Mouse (Mus musculus): ENCODE measurements around the gene Phf7. TPM values are rescaled to one million over a fixed set of nuclear protein-coding genes. Genes with fewer than 3 reads are reported as not detected.

The Phf7 gene
- total RNA-seq, 2 experiments from 2014 or later, result 6.8 to 8.6 TPM

DNA sequence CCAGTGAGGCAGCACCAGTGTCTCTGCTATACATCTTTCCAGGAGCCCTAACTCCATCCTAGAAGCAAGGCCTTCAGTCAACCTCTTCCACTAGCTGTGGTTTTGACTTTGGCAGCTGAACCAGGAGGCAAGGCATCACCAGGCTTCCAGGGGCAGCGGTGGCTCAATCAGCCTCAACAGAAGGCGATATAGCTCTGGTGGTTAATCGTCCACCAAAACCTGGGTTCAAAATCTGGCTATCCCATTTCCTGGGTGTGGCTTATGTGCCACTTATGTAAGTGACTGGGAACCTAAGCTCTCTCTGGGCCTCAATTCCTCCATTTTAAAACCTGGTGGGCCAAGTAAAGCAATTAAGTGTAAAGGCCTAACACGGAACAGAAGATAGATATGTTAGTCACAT, 46.3 kb downstream of the Phf7 start:
- intact Hi-C loops (cut with DNase I), result no loop called here
- DNase-seq, result no peak

DNA sequence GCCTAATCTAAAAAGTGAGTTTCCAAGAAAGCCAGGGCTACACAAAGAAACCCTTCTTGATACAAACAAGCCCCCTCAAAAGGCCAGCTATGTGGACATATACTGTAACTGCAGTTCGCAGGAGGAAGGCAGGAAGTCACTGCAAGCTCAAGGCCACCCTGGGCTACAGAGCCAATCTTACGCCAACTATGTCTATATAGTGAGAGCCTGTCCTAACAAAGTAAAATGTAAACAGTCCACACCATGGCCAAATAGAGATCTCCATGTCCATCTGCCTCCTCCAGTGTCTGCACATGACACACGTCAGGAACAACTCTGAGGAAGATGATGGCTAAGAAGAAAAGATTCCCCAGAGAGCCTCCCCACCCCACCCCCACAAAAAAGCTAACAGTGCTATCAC, 51.1 kb downstream of the Phf7 start:
- intact Hi-C loops (cut with DNase I), result no loop called here
- no peak for DNase-seq

DNA sequence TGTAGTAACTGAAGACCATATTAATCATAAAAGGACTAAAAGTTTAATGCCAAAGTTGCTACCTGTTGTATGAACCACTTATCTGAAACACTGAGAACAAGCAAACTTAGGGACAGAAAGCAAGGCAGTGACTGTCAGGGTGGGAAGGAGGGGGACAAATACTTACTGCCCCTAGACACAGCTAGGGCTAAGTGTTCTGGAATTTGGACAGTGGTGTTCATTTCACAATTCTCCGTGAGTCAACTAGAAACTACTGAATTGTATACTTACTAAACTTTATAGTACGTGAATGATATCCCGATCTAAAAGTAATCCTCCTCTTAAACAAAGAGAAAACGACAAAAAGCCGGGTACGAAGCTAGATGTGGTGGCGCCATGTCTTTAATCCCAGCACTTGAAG, 51.5 kb downstream of the Phf7 start:
- intact Hi-C loops (cut with DNase I), result no loop called here
- DNase-seq, result no peak

DNA sequence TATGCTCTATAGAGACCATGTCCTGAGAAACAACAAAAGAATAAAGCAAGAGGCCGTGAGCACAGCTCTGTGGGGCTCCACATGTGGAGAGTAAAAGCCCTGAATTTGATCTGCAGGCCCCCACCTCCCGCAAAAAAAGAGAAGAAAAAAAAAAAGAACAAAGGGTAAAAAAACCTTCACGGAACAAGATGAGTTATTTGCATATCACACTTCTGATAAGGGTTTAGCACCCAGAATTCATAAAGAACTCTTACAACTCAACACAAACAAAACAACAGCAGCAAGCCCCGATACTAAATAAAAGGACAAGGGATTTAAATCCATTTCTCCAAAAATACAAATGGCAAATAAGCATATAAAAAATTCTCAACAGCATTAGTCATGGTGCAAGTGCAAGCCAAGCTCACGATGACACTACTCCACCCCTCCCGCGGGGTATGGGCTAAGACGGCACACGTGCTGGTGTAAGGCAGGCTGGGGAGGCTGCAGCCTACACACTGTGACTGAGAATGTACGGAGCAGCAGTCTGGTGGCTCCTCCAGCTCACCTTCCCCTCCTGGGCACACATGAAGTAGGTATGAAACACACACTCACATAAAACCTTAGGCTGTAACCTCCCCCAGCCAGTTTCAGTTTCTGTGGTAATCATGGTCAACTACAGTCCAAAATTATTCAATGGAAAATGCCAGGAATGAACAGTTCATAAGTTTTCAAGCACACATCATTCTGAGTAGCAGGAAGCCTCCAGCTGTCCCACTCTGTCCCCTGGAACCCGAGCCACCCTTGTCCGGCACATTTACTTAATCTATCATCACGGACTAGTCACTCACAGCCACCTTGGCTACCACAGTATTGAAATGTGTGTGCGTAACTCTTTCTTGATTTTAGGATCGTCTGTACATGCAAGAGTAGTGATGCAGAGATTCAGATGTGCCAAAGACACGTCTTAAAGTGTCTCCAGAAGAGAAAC, 53.3 kb downstream of the Phf7 start:
- intact Hi-C loops (cut with DNase I), result no loop called here
- peak in 1 of 2 experiments; percentile 44 for DNase-seq

DNA sequence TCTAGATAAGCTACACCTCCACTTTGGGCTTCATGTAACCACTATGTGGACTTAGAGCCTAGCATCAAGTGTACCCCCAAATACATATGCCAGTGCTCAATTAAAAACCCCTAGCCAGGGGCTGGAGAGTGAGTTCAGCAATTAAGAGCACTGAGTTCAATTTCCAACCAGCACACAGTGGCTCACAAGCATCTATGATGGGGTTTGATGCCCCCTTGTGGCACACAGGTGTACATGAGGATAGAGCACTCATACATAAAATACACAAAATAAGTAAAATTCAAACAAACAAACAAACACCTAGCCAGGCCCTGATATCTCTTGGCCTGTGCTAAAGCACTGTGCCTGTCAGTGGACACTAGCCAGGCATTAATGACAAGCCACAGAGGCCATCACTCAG, 55.1 kb downstream of the Phf7 start:
- no peak for DNase-seq

DNA sequence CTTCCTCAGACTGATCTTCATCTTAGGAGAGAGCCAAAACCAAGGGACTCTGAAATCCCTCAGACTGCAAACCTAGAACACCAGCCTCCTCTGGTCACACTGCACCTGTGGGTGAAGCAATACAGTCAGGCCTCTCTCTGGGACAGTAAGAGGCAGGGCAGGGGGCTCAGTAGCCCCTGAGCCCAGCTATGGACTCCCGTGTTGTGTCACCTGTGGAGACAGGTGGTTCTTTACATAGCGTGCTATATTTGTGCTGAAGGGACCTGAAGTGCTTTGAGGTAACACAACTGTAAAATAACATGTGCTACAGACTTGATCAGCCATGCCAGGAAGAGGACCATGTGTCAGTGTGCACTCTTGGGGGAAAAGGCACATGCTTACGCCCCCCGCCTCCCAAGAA, 55.6 kb downstream of the Phf7 start:
- no peak for DNase-seq
- intact Hi-C loops (cut with DNase I), result no loop called here

More for the DNA sequence above, 55.1 kb downstream of the Phf7 start:
- intact Hi-C loops (cut with DNase I), result no loop called here

DNA sequence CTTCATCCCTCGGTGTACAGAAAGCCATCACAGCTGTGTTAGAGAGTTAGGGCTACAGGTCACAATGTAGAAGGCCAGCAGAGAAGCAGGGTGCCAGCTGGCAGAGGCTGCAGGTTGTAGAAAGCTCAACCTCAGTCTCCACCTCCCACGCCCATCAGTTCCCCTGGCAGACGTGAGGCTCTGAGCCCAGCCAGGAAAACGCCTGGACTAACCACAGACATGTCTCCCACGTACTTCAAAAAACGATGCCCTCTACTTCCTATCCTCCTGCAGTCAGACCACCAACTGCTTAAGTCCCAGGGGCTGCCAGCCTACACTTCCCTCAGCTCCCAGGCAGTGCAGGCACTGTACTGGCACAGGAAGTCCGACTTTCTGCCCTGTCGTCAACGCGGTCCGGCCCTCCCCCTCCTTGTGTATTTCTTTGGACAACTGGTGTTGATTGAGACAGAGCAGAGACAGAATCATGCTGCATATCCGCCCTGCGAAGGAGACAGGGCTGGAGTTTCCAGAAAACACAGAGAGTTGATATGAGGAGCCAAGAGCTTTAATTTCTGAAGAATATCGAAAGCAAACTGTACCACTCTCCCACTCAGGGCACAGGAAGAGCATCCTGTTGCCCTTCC, 56.1 kb downstream of the Phf7 start:
- DNase-seq, result peak; percentile 75 to 85
- intact Hi-C loops (cut with DNase I), result no loop called here

DNA sequence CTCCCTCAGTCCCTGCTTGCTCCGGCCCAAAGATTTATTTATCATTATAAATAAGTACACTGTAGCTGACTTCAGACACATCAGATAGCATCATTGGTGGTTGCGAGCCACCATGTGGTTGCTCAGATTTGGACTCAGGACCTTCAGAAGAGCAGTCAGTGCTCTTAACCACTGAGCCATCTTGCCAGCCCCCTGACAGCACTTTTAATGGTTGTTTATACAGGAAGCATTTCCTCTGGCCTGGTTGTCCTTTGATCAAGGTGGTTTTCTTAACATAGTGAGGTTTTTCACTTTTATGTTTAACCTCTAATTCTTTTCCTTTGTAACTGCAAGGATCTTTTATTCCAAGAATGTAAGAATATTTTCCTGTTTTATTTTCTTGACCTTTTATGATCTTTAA, 56.7 kb downstream of the Phf7 start:
- no peak for DNase-seq
- intact Hi-C loops (cut with DNase I), result no loop called here

DNA sequence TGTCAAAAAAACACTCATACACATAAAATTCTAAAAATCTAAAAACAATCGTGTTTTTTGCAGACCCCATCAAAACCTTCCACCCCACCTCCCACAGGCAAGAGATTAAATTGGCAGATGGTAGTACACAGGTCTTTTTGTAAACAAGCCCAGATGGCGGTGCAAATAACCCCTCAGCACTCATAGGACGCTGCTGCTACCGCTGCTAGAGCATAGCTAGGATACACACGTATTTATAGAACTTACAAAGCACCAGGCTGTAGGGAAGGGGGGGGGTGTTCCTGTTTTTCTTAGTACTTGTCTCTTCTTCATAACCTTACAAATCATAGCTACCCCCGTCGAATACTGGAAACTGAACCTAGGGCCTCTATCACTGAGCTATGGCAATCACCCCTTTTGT, 57.3 kb downstream of the Phf7 start:
- no peak for DNase-seq
- intact Hi-C loops (cut with DNase I), result no loop called here

DNA sequence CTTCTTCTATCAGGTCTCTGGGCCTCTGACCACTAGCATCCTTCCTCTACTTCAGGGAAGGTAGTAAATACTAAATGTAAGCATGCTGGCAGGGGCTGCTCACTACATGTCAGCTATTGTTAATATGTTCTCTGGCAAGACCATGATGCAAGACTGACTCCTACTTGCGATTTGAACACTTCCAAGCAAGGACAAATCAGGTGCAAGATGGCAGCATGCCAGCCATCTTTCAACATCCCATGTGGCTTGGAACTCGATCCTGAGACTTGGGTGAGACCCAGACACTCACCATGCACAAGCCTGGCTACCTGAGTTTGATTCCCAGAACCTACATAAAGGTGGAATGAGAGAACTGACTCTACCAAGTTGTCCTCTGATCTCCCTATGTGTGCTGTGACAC, 59.2 kb downstream of the Phf7 start:
- no peak for DNase-seq
- intact Hi-C loops (cut with DNase I), result no loop called here

DNA sequence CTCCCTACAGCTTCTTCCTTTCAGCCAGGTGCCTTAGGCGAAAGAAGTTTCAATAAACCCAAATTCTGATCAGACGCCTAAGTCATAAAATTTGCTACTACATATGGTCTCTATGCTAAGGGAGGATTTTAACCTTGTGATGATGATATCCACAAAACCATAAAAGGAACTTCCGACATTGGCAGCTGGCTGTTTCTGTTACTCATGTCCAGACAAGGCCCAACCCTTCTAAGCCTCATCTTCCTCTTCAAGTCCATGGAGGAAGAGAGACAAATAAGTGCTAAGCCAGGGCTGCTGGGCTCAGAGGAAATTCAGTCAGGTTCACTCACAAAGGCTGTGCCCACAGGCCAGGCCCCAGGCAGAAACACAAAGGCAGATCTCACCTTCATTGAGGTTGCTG, 61.8 kb downstream of the Phf7 start:
- intact Hi-C loops (cut with DNase I), result loop anchor here (5.0 kb wide), 1 partner anchor 57 kb away; the partner anchor contains the start of gene Nt5dc2
- no peak for DNase-seq

DNA sequence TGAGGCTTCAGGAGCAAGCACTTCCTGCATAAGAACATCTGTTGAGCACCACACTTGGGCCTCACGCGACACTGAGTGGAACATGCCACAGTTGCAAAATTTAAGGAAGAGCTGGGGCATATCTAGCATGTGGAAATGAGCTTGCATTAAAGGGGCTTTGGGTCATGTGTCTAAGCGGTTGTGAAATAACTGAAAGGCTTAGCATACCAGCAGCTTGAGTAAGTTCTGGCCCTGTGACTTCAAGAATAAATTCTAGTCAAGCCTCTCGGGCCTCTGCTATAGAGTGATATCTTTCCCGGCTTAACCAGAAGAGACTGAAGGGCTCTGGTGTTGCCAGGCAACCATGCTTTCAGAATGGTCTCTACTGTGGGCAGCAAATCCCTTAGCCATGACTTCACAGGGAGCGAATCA, 62.3 kb downstream of the Phf7 start:
- intact Hi-C loops (cut with DNase I), result loop anchor here (5.0 kb wide), 1 partner anchor 56 kb away; the partner anchor contains the start of gene Nt5dc2

More for the DNA sequence above, 62.3 kb downstream of the Phf7 start:
- no peak for DNase-seq

Other genes starting within 250 kb of the Phf7 start
- gene Glt8d1, start 249.9 kb downstream of the Phf7 start, total RNA-seq (2021), result 10 to 100 TPM in 1 of 2 experiments, 1 to 10 TPM in 1; 9.2 to 10.9 TPM
- gene Spcs1, start 249.6 kb downstream of the Phf7 start, total RNA-seq (2021), result 100 to 1,000 TPM; 113 to 123 TPM
- gene Pbrm1, start 232.2 kb downstream of the Phf7 start, total RNA-seq (2021), result 10 to 100 TPM; 34.8 to 37.0 TPM
- gene Gnl3, start 232.2 kb downstream of the Phf7 start, total RNA-seq (2021), result 10 to 100 TPM; 23.0 to 33.0 TPM
- gene Smim4, start 122.4 kb downstream of the Phf7 start, total RNA-seq (2021), result 10 to 100 TPM; 29.3 to 40.5 TPM
- 1 to 10 TPM; 2.2 to 2.4 TPM for gene Nt5dc2, start 120.3 kb downstream of the Phf7 start, total RNA-seq (2021)
- gene Stab1, start 82.7 kb downstream of the Phf7 start, total RNA-seq (2021), result 10 to 100 TPM; 15.6 to 17.7 TPM
- 100 to 1,000 TPM; 121 to 774 TPM for gene Tnnc1, start 43.0 kb downstream of the Phf7 start, total RNA-seq (2021)
- gene Nisch, start 34.4 kb downstream of the Phf7 start, total RNA-seq (2021), result 10 to 100 TPM; 54.4 to 63.2 TPM
- 1 to 10 TPM; 6.0 to 8.1 TPM for gene Sema3g, start 33.5 kb downstream of the Phf7 start, total RNA-seq (2021)
- 10 to 100 TPM; 41.5 to 43.2 TPM for gene Bap1, start 133 bp upstream of the Phf7 start, total RNA-seq (2021)
- gene Dnah1, start 72.6 kb upstream of the Phf7 start, total RNA-seq (2021), result under 1 TPM; 0.10 to 0.17 TPM
- gene Capn7, start 85.3 kb upstream of the Phf7 start, total RNA-seq (2021), result 10 to 100 TPM; 27.8 to 28.3 TPM
- gene Sh3bp5, start 184.8 kb upstream of the Phf7 start, total RNA-seq (2021), result 10 to 100 TPM; 34.5 to 44.4 TPM
- gene Eaf1, start 243.1 kb upstream of the Phf7 start, total RNA-seq (2021), result 10 to 100 TPM; 10.5 to 11.7 TPM
- 1 to 10 TPM; 6.3 to 7.1 TPM for gene Mettl6, start 243.7 kb upstream of the Phf7 start, total RNA-seq (2021)

All from gastrocnemius, postnatal 36 days (tissue).